Mouse (Mus musculus): ENCODE results near the gene Zfp637.
A peak's percentile ranks its signal among the peaks of the same experiment; 100 is the strongest.

Gene Zfp637

DNA sequence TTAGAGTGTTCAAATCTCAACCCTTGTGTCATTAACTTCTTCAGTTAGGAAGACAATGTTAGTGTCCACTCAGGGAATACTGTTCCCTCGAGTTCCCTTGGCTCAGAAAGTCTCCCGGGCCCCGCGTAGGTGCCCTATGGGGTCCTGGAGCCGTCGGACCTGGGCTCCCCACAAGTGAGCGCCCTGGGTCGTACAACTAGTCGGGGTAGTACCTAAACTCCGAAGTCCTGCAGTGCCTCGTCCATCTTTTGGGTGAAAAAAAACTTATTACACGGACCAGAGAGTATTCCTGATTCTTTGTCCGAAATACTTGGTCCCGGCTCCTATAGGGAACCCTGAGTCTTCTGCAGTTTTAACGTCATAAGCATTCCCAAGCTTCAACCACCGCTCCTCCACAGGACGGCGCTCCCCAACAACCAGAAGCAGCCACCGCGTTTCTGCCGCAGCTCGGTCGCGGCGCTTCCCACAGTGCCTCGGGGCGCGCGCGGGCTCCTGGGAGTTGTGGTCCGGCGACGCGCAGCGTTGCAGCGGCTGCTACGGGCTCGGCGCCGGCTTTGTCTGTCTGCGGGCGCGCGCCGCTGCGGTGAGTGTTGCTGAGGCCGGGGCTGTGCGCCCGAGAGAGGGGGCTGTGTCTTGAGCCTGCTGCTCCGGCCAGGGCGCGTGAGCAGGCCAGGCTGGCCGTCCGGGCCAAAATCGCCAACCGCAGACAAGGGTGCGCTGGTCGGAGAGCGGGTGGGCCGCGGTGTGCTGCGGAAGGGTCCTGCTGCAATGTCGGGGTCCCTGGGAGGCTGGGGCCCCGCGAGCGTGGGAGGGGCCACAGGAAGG is at the start of gene Zfp637:
Gene Zfp637 (plus strand): TSS at position 495 of the 825 bp plus-strand sequence.
- peak; percentile 88 for DNase-seq (ENCODE audit: low spot score)

DNA sequence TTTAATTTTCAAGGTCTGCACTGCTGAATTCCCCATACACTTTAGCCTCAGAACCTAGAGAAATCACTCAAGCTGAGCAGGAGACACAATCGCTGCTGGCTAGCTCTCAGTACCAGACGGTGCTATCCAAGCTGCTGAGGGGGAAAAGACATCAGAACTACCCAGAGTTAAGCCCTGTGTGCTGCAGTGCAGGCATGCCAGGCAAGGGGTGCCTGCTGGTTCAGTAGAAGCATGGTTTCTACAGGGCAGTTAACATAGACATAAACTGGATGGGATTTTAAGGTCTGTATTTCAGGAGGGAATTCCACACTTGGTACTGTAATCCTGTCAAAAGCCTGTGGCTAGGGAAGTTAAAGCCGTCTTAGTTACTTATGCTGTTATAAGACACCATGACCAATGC is 45.7 kb upstream of the Zfp637 start:
- no peak for DNase-seq (ENCODE audit: low spot score)

DNA sequence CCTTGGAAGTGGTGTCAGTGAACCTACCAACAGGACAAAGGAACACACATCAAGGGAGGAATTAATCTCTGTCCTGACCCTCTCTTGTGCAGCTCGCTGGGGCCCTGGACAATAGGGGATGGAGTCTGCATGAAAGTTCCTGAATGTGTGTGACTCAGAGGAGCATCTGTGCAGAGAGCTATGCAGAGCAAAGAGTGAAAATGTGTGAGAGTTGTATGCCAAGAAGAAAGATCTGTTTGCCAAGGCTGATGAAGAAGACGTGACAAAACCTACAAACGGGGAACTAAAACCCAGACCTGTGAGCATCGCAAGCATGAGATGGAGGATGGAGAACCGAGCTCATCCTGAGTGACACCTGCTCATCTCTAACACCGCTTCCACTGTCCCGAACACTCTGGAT is 40.2 kb upstream of the Zfp637 start:
- DNase-seq (ENCODE audit: low spot score) = peak; percentile 28

DNA sequence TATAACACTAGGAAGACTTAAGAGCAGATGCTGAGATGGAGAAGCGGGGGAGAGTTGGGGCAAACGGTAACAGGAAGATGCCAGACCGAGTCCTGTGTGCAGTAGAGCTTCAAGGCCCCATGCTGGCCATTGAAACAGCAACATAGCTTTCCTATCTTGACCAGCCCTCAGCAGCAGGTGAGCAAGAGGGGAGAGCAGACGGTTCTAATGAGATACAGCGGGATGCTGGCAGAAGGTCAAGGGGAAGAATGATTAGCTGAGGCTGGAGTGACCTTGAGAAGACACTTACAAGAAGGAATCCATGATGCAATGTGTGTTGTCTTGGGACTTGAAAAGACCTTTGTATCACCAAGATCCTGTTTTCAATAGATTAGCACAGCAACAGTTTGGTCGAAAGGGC is 39.2 kb upstream of the Zfp637 start:
- no peak for DNase-seq (ENCODE audit: low spot score)

DNA sequence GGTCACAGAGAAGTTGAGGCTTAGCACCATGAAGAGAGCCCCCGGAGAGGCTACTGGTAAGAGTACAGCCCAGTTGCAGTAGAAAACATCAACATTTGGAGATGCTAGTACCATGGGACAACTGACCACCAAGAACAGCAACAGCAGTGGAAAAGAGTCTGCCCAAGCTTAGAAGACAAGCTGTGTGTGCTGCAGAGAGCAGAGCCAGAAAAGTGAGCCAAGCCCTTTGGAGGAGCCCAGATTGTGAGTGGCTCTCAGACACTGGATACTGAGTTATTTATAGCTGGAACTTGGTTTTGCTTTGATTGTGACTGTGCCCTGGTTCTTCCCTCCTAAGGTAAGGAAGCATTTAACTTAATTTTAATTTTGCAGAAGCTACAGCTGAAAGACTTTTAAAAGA is 33.2 kb upstream of the Zfp637 start:
- no peak for DNase-seq (ENCODE audit: low spot score)

DNA sequence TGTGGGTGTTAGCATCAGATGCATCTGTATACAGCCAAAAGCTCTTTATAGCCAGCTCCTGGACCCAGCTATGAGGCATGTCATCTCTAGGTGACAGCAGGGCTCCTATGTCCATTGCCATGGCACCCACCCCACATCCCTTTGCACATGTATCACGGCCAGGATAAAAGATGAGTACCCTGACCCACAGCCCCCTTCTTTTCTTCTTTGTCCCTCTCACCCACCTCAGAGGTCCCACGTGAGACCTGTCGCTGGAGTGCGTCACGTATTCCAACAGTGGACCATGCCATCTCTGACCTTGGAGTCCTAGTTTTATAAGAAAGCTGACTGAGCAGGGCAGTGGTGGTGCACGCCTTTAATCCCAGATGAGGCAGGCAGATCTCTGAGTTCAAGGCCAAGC is 31.2 kb upstream of the Zfp637 start:
- DNase-seq (ENCODE audit: low spot score) = no peak

DNA sequence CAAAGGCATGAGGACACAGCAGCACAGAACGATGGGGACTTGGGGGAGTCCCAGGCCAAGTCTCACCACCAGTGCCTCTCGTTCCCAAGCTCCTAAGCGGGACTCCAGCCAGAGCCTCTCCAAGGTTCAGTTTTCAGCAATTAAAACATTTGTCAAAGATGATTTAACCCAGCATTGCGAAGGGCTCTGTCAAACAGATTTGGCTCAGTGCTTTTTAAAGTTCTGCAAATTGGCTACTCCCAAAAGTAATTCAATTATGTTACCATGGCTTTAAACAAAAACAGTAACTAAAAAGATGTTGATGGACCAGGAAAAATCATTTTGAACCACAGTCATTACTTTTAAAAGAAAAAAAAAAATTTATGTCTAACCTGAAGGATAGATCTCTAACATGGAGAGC is 30.3 kb upstream of the Zfp637 start:
- no peak for DNase-seq (ENCODE audit: low spot score)

DNA sequence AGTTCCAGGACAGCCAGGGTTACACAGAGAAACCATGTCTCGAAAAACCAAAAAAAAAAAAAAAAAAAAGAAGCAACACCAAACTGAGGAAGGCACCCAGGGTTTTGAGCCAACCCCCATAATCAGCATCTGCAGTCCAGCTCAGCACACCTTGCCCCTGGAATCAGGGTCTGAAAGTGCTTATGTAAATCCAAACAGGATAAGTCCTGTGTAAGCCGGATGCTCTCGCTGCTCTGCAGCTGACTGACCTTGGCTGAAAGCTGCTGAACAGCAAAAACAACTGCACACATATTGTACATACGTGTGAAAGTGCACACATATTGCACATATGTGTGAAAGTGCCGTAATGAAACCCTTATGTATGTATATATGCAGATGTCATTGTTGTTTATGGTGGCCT is 29.7 kb upstream of the Zfp637 start:
- DNase-seq (ENCODE audit: low spot score) = no peak

DNA sequence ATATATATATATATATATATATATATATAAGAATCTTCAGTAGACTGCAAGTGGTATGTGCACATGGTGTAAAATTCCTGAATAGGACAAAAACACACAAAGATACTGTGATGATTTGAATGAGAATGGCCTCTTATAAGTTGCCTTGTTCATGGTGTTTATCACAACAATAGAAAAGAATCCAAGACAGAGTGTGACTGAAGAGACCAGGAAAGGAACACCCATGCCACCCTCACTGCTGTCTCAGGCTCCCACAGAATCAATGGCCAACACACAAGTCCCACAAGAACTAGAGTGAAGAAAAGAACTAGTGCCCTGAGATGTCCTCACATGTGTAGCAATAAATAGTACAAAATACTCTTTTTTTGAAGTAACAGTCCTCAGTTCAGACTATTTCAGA is 26.3 kb upstream of the Zfp637 start:
- no peak for DNase-seq (ENCODE audit: low spot score)

DNA sequence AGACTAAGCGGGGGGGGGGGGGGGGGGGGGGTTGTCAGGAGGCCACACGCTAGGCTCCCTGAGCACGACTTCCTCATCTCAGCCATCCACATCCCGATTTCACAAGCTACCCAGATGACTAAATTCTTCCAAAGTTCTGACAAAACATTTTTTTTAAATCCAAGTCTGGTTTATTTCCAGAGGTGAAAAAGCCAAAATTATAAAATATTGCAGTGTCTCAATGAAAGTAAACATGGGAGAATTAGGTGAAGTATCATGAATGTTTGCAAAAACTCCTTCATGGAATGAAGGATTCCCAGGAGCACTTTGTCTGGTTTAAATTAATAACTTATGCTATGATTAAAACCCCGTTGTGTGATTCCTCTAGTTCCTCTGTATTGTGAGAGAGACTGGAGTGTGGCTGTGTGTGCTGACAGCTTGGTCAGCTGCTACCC is 23.9 kb upstream of the Zfp637 start:
- DNase-seq (ENCODE audit: low spot score) = no peak

DNA sequence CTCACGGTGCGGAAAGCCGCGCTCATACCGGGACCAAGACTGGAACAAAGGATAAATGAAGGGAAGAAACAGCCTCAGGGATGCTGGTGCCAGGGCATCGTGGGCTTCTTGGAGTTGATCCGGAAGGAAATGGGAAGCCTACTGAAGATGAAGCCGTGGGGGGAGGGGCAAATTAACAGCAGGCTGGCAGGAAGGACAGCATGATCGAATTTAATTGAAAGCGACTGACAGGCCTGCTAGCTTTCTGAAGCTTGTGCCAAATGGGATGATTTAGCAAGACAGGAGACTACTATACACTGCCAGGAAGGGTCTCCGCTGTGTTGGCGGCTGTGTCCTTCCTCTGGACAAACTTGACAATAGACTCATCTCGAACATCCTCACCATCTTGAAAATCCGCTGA is 20.7 kb upstream of the Zfp637 start:
- no peak for DNase-seq (ENCODE audit: low spot score)

DNA sequence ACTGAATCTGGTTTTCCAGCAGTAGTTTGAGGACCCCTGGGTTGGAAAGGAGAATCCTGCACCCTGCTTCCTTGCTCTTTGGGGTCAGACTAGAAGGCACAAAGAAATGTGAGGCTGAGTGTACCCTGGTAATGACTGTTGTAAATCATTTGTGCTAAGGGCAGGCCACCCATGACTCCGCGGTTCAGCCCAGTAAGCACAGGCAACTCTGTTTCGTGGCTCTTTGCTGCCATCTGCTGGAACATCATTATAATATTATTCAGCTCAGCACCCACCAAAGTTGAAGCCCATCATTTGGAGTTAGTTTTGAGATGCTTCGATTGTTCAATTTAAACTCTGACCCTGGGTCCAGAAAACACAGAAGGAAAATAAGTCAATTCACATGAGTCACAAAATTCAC is 15.6 kb upstream of the Zfp637 start:
- no peak for DNase-seq (ENCODE audit: low spot score)

DNA sequence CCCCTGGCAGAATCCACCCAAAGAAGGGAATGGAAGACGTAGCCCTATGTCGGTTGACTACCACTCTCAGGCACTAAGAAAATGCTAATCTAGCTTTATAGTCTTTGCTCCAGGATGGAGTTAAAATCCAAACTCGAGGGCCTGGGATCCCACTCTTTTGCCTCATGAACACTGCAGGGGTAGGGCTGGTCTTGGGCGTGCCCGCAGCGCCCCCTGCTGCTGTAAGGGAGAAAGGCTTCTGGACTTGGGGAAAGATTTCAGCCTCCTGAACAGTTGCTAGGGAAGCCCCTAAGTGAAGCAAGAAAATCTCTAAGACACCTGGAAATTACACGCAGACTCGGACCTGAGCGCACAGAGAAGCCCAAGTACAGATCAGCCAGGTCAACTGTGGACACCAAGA is 12.7 kb upstream of the Zfp637 start:
- no peak for DNase-seq (ENCODE audit: low spot score)

DNA sequence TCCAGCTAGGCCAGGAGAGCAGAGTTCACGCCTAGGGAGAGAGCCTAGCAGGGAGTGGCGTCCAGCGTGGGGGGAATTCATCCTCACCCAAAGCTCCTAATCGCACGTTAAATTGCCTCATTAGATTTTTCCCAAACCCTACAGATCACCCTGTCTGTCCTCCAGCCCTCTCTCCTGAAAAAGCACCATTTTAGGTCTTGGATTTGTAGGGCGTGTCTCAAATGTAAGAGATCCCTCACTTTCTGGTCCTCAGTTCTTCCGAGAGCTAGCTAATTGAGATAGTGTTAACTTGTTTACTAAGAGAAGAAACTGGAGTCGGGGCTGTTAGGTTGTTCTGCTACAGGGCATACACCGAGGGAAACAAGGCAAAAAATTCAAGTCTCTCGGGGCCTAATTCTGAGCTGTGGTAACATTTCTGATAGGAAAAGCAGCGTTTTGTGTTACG is 553 bp downstream of the Zfp637 start:
- DNase-seq (ENCODE audit: low spot score) = no peak

DNA sequence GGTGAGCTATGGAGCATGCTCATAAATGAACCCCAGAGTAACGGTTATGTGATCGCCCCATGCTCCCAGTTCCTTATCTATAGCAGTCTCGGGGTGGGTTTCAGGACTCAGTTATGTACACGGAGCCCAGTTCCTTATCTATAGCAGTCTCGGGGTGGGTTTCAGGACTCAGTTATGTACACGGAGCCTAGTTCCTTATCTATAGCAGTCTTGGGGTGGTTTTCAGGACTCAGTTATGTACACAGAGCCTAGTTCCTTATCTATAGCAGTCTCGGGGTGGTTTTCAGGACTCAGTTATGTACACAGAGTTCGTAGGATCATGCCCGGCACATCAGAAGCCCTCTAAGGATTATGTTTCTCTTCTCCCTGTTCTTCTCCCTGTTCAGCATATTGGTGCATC is 3.6 kb downstream of the Zfp637 start:
- DNase-seq (ENCODE audit: low spot score) = no peak

DNA sequence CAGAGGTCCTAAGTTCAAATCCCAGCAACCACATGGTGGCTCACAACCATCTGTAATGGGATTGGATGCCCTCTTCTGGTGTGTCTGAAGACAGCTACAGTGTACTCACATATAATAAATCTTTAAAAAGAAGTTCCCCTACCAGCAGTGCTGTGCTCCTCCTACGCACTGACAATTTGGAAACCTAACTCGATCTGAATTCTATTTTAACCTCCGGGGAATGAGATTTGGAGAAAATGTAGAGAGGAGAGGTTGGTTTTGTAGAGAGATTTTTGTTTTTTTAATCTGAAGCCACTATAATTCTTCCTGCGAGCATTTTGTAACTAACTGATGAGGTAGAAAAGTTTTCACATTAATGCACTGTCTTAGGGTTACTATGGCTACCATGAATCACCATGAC is 5.7 kb downstream of the Zfp637 start:
- peak; percentile 53 for DNase-seq (ENCODE audit: low spot score)

DNA sequence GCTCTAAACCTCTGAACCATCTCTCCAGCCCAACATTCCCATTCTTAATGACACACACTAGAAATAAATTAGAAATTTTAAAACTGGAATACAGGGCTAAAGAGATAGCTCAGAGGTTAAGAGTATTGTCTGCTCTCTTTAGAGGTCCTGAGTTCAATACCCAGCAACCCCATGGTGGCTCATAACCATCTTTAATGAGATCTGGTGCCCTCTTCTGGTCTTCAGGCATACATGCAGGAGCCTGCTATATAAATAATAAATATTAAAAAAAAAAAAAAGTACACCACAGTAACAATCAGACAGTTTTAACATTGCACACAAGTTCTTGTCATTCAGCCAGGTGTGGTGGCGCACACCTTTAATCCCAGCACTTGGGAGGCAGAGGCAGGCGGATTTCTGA is 6.8 kb downstream of the Zfp637 start:
- no peak for DNase-seq (ENCODE audit: low spot score)

DNA sequence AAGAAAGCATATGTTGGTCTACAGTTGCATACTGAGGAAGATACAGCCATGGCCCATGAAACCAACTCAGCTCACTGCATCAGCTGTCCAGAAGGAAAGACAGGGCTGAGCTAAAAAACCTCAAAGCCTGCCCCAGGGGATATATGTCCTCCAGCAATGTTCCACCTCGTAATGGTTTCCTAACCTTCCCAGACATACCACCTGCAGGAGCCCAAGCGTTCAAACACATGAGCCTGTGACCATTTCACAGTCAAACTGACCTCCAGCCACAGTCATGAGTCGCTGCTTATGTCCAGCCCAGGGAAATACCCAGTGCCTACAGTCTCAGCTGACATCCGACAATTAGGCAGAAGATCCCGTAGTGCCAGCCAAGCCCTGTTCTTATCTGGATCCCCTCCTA is 7.6 kb downstream of the Zfp637 start:
- no peak for DNase-seq (ENCODE audit: low spot score)

DNA sequence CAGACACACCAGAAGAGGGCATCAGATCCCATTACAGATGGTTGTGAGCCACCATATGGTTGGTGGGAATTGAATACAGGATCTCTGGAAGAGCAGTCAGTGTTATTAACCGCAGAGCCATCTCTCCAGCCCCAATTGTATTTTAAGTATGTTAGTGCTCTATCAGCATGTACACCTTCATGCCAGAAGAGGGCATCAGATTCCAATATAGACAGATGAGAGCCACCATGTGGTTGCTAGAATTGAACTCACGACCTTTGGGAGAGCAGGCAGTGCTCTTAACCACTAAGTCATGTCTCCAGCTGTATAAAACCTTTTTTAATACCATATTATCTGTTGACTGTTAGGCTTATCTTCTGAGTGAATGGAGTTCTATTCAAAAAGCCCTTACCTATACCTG is 10.8 kb downstream of the Zfp637 start:
- DNase-seq (ENCODE audit: low spot score) = no peak

DNA sequence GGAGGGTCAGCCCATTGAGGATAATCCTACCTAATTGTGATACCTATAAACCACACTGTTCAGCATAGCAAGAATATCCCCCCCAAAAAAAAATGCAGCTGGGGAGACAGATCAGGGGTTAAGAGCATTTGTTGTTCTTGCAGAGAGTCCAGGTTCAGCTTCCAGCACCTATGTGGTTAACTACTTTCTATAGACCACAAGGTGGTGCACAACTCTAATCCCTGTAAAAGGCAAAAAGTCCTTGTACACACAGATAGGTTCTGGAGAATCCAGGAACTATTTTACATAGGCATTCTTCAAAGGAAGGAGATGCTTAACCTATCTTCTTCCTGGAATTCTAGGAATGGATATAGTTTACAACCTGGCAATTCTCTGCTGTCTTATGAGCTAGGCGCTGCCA is 17.0 kb downstream of the Zfp637 start:
- DNase-seq (ENCODE audit: low spot score) = no peak

DNA sequence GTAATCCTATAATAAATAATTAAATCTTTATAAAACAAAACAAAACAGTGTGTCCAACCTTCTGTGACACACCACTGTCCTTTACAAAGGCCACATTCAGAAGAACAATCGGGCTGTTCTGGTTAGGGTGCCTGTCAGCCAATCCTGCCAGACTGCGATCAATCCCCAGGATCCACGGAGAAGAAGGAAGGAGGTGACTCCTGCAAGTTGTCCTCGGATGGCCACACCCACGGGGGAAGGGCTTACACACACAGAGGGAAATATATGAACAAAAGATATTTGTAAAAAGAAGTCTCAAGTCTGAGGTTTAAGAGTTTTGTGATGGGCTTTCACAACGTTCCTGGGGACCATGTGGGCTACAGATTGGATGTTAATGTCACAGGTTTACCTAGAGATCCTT is 20.9 kb downstream of the Zfp637 start, which contains the start of gene Zfp239:
Gene Zfp239 (plus strand): TSS at position 253 of the 400 bp plus-strand sequence.
- no peak for DNase-seq (ENCODE audit: low spot score)

DNA sequence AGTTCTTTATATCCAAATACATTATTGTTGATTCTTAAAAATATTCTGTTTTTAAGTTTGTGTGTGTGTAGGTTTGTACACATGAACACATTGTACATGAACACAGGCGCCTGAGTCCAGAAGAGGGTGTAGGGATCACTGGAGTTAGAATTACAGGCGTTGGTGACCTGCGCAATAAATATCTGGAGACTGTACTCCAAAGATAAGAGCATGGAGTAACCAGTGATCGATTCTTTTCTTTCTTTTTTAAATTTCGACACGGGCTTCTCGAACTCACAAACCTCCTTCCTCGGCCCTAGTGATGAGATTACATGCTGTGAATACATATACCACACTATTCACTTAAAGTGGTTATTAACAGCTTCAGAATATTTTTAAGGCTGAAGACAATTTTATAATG is 21.5 kb downstream of the Zfp637 start:
- DNase-seq (ENCODE audit: low spot score) = no peak

DNA sequence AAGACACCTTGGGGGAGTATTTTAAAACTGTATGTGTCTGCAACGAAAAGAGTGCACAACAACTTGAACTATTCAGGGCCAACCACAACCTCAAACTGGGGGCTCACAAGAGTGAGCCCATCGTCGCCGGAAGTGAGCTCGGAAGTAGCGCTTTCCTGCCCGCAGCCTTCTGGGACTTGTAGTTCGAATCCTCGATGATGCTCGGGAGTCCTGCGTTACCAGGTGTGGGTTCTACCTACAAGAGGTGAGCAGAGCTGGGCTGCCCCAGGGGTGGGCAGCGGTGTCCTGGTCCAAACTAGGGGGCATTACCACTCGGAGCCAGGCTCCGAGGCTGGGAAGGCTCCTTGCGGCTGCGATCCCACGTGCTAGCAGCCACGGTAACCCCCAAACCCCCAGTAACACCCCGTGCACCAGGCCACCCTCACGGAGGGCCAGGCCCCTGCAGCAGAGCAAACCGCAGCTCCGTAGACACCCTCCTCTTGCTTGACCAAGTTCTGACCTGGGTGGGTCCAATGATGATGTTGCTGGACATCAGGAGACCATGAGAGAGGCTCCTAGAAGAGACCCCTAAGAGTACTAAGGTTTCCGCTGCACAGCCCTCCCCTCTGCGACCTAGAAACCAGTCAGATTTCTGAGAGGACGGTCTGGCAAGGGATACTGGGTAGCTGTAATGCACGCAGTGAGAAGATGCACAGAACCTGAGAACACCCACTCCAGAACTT is 22.1 kb downstream of the Zfp637 start:
- DNase-seq (ENCODE audit: low spot score) = peak; percentile 36

DNA sequence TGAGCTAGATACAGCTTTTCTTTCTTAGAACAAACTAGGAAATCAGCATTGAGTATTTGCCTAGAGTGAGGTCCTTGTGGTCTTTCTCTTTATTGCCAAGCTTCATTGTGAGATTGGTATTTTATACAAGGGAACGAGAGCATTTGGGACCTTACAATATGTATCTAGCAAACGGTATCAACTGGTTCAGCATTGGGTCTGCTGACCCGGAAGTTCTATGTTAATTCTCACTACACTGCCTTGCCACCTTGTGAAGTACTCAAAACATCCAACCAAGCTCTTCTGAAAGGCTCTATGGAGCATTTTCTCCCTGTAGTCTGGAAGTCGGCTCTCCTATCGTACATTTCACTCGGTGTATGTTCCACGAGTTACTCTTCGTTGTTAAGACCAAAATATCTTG is 22.8 kb downstream of the Zfp637 start:
- no peak for DNase-seq (ENCODE audit: low spot score)
